Mouse (Mus musculus) gastrocnemius, postnatal 25 days (tissue): ENCODE results near the gene C530008M17Rik. TPM values are rescaled to one million over a fixed set of nuclear protein-coding genes. Genes with fewer than 3 reads are reported as not detected.

Experiments used
- DNase-seq: peaks from one replicate; pipeline ENCODE4 v3.0.0; 2022
- total RNA-seq, 2 experiments: library from RNA; stranded (reverse); gene quantifications; 1 replicate in 1 of 2; 2 replicates in 1 of 2; pipeline ENCODE4 v1.2.3; 2021

C530008M17Rik gene
- total RNA-seq, 2 experiments from 2014 or later, result 1.9 to 3.8 TPM

DNA sequence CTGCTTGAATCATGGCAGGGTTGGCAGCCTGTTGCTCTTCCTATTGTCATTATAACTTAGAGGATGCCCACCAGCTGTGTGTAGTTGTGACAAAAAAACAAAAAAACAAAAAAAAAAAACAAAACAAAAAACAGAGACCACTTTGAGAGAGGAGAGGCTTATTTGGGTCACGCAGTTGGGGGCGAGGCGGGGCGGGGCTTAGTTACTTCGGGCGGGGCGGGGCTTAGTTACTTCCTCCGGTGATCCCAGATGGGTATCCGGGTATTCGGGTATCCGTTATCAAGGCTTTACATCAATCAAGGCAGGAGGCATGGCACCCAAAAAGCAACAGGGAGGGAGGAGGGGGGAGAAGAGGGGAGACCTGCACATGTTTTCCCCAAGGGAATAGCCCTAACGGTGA is 46.3 kb downstream of the C530008M17Rik start:
- DNase-seq, result no peak

DNA sequence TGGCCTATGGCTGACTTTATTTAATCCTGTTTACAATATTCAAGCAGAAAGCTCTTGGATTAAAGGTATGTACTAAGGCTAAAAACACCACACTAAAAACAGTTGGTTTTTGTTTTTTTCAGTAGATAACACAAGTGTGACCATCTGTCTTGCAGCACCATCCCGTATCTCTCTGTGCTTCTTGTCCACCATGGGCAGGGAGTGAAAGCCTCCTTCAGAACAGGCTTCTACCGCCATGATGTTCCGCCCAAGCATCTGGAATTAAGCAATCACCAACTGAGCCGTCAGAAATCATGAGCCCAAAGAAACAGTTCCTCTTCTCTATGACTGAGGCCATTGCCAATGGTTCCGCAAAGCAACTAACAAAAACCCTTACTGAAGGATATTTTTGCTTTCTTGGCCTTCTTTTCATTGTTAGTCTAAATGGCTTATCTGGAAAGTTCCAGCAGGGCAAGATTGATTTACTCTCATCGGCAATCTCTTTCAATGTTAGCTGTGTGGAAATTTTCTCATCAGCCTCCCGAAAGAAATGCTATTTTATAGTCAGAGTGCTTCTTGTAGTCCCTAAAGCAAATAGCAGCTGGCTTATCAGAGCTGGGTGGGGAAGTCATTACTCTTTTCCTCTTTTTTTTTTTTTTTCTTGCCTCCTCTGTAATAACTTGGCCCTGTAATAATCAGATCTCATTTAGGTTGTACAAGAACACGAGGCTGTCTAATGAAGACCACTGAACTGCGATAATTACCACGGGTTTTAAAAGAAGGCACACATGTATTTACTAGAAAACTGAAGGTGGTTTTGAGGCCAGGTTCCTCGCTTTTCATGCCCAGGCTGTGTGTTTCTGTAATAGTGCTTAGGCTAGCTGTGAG is 49.2 kb downstream of the C530008M17Rik start:
- DNase-seq, result no peak

DNA sequence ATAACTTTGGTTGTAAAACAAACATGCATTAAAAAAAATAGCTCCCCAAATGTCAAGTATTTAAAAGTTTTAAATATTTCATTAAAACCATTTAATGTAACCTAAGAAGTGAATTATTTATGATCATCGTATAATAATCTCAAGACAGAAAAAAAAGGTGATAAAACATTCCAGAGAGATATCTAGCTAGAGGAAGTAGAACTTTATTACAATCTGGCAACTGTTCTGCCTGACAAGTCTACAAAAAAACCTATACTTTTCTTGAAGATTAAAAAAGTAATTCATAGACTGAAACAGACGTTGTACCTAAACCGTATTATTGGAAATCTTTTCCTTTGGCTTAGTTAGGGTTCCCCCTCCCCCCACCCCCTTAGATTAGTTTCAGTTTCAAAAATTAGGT is 50.8 kb downstream of the C530008M17Rik start:
- DNase-seq, result no peak

DNA sequence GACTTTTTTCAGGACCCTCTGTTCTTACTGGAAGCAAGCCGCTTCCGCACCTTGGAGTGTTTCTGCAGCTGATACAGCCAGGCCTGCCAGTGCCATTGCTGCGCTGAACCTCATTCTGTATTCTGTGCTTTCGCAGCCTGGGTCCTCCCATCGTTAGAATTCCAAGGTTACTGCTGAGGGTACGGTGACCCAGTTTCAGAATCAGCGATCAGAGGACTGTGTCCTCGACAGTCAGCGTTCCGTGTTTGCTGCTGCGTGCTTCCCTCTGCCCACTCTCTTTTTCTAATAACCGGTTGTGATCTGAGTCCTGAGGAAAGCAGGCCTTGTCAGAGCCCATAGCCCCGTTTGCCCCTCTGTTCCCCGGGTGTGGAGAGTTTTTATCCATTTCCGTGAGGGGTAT is 51.7 kb downstream of the C530008M17Rik start:
- DNase-seq, result no peak

DNA sequence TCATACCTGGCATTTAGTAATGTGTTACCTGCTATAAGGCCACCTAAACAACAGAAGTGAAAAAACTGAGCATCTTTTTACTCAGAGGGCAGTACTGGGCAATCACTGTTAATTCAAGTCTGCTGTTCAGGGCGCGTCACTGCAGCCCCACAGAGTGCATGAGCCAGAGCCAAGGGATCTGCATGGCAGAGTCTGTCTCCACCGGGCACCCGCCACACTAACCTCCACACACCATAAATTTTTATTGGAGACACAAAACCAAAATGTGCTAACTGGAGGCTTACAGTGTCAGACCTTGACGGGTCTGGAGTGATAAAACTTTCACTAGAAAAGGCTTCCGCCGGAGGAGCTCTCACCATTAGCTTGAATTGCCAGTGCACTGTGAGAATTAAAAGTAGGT is 57.4 kb downstream of the C530008M17Rik start:
- DNase-seq, result no peak

DNA sequence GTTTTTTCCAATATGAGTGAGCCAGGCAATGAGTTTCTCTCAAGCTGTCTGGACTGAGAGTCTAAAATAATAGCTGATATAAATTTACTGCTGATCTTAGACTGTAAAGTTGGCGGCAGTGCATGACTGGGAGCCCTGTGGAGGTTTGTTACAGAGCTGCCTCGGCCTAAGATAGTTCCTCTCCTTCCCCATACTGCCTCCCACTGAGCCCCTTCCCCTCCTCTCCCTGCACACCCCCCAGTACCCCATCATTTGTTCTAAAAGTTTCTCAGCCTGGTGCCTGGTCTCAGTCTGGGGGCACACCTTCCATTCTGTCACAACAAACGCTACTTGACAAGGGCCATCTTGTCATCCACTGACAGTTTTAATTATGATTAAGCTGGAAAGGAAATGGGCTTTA is 63.6 kb downstream of the C530008M17Rik start:
- DNase-seq, result no peak

DNA sequence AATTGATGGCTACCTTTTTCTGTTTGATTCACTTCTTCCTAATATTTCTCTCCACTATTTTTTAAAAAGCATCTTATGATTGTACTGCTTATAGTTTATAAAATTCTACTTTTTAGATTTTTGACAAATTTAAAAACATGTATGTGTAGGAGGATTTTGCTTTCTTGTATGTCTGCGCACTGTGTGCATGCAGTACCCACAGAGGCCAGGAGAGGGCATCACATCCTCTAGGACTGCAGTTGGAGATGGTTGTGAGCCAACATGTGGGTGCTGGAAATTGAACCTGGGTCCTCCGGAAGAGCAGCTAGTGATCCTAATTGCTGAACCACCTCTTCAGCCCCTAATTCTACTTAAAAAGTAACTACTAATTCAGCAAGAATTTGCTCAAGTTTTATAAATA is 68.6 kb downstream of the C530008M17Rik start:
- DNase-seq, result no peak

DNA sequence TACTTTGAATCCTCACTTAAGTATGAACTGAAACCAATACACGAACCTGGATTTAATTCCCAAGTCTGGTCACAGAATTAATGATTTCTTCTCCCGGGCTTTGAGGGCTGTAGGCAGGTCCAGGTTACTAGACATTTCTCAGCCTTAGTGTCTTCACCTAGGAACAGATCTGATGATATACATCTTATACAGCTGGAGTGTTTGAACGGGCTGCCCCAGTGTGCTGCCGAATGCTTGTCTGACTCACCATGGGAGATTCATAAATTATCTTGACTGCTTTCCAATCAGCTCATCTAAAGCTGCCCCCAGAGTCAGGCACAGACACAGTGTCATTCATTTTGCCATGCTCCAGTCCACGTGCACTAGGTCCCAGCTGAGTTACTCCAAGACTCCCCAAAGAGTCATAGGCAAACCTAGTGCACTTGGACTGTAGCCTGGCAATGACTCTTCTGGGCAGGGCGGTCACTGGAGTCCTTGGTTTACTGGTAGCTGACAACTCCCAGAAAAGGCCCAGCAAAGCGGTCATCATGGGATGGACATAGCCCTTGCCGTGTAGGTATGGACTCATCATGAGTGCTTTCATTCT is 70.3 kb downstream of the C530008M17Rik start:
- DNase-seq, result no peak

DNA sequence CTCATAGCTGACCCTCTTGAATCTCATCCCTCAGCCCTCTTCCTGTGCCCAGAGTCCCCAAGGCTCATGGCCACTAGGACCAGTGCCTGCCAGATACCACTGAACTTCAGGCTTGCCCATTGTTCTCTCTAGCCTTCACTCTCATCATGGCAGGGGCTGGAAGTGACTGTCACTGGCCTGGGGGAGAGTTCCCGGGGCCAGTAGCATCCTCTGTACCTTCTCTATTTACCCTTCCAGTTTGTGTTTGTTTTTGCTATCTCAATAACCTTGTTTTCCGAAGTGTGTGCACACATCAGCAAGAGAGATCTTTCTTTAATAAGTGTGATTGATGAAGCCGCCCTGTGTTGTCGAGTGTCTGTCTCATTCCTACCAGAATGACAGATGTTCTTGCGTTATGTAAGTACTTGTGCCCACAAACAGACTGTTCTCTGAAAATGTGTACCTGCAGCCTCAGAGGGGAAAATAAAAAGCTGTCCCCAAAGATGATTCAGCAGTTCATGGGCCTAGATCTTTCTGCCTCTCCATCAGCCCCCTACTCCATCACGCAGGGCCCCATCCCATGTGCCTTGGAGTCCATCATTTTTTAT is 76.8 kb downstream of the C530008M17Rik start:
- no peak for DNase-seq

DNA sequence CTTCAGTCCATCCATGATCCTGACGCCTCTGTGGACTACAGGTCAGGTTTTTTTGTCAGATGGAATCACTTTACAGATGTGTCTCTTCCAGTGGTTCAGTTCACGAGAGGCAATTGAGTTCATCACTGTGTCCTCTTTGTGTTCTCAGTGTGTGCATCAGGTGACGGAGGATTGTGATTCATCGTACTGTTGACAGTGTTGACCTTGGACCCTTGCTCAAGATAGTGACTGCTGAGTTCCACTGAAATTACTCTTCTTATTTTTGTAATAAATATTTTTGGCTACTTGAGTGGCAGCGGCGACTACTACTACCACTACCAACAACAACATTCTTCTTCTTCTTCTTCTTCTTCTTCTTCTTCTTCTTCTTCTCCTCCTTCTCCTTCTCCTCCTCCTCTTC is 85.2 kb downstream of the C530008M17Rik start:
- no peak for DNase-seq

DNA sequence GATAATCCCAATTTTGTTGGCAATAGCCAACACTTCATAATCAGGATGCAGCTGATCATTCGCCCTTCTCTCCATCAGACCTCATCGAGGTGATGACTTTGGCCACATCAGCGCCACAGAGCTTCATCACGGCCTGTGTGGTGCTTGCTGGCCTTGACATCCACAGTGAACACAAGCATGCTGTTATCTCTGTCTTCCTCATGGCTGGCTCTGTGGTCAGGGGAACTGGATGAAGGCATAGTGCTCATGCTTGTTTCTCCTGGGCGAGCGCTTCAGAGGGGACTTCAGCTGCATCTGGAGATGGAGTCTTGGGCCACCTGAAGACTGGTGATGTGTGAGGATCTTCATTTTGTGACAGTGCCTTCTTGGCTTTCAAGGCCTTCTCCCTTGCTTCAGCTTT is 85.8 kb downstream of the C530008M17Rik start:
- DNase-seq, result no peak

DNA sequence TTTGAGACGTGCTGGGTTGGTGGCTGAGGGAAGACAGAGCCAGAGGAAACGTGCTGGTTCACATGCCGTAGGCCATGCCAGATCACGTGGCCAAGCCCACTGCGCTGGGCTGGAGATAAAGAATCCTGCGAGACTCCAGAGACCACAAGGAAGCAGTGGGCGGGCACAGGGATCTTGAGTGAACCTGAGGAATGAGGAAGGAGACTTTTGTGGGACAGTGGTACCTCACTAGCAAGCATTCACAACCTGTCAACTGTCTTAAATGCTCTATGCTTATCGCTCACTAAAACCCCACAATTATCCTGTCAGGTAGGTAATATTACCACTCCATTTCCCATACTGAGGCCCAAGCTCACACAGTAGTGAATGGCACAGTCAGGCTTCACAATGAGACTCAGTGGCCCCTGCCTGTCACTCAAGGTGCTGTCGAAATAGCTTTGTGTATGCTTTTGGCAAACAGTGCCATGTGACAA is 88.5 kb downstream of the C530008M17Rik start:
- no peak for DNase-seq

DNA sequence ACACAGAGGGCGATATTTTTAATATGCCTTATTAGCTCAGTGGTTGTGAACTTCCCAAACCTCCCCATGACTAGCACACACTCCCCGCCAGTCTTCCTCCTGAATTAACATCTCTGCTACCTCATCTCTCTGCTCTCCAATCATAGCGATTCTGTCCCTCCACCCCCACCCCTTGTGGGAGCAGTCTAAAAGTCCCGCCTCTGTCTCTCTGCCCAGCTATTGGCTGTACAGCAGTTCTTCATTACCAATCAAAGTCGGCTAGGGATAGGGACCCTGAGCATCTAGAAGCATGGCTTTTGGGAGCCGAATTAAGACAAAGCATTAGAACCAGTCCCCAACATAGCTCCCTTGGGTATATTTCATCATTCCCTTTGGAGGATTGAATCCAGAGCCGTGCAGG is 91.5 kb downstream of the C530008M17Rik start:
- DNase-seq, result no peak

DNA sequence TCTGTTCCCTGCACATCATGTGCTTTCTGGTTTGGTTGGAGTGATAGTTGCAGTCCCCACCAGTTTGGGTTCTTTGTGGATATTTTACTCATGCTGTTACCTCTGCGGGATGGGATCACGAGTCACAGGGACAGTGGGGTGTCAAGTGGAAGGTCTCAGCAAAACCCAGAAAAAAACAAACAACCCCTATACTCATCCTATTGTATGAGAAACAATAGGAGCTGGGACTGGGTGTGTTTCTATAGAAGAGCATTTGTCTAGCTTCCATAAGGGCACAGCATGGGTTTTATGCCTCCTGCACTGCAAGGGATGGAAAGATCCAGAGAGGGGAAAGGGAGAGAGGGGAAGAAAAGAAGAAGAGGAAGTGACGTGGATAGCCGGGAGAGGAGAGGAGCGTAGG is 96.0 kb downstream of the C530008M17Rik start:
- no peak for DNase-seq

DNA sequence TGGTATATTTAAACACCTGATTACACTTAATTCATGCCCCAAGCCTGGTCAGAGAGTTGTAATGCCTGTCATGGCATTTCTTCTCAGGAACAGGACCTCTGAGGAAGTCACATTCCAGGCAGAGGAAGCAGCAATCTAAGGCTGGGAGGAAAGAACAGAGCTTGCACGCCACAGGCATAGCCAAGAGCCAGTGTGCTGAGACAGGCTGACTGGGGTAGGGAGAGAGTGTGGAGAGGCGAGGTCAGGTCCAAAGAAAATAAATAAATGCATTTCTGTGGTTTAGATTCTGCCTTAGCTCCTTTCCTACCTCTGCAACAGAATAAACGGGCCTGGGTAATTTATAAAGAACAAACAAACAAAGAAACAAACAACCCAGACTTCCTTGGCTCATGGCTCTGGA is 104.0 kb downstream of the C530008M17Rik start:
- DNase-seq, result no peak

DNA sequence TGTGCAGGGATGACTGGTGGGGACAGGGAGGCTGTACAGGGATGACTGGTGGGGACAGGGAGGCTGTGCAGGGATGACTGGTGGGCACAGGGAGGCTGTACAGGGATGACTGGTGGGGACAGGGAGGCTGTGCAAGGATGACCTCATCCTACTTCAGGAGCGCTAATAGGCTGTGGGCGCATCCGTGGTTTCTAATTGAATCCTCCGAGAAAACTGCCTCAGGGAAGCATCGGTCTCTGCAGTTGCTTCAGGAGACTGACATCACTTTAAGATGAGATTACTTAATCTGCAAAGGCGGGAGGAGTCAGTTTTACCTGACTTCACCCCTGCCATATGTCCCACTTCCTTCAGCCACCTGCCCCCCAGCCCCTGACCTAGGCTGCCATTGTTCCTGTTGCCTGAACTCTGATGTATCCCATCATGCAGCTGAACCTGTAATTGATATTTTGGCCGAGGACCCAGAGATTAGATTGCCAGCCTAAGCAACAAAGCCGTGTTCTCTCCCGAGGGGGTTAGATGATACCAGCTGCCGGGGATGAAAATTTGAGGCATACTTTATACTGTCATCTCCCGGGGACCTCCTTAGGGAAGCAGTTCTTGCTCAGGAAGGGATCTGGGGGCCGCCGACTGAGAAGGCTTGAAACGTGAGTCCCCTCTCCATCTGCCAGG is 105.9 kb downstream of the C530008M17Rik start:
- DNase-seq, result no peak

DNA sequence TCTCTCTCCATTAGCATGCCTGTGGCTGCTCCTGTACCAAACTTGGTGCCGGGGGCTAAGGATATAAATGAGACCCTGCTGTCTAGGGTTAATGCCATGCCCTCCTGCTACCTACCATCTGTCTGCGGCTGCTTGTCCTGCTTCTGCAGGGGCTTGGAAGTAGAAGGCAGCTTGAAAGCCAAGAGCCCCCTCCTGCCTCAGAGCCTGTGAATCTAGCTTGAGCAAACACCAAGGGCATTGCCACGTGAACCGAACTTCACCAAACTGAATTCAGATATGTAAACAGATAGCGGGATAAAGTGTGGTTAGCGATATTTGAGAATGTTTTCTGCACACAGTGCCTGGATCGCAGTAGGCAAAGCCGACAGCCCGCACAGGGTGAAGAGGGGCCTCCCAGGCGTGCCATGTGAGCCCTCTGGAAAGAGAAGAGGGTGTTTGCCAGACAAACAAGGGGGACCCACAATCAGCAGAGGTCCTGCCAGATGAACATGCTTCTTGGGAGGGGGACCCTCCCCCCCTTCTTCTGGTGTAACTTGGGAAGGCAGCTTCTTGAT is 106.9 kb downstream of the C530008M17Rik start:
- no peak for DNase-seq

DNA sequence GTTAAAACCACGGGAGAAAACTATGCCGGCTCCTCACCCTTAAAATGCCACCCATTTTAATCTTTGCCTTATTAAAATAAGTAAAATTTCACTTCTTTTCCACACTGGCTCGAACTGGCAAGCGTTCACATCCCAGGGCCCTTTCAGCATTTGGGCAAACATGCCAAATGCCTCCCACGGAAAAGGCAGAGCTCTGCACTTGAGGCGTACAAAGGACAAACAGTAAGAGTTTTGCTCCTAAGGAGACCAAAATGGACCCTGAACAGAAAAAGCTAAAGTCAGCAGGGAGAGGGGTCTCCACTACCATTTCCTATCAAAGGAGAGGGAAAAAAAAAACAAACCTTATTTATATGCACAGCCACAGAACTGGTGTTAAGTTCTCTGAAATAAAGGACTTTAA is 107.4 kb downstream of the C530008M17Rik start:
- DNase-seq, result no peak

DNA sequence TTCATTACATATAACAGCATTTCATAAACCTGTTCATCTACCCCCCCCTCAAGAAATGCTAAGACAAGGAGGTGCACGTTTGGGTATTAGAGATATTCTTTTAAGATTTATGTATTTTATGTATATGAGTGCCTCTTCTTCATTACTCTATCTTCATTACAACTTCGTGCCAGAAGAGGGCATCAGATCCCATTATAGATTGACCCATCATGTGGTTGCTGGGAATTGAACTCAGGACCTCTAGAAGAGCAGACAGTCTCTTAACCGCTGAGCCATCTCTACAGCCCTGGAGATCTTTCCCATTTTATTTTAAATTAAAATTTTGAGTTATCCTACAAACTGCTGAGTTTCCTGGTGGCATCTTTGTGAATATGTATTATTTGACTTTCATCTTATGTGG is 112.7 kb downstream of the C530008M17Rik start:
- DNase-seq, result no peak

DNA sequence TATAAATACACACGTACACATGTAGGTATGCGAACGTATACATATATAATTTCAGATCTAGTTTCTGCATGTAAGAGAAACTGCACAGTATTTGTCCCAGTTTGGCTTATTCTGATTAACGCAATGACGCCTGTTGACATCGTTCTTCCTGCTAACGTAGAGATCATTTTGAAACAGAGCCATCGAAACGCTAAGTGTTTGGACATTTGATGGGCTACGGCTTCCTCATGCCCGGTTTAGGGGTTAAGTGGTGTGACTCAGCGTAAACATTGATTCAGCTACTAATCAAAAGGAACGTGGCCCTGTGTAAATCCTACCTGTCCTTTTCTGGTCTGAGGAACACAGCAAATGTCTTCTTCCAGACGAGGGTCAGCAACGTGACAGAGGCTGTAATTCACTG is 113.3 kb downstream of the C530008M17Rik start:
- DNase-seq, result no peak

DNA sequence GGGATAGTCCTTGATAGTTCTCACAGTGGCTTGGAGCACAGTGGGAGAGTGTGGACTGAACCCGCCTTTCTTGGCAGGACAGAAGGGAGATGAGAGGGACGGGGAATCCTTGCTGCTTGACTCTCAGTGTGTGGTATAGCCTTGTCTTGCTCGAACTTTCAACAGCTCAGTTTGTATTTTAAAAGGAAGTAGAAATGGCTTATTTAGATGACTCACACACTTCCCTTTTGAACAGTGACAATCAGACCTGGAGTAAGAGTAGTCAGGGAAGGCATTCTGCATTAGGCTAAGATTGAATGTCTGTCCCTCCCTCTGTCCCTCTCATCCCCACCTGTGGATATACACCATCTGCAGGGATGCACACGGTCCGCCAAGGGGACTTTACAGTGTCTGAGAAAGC is 115.1 kb downstream of the C530008M17Rik start:
- DNase-seq, result no peak

DNA sequence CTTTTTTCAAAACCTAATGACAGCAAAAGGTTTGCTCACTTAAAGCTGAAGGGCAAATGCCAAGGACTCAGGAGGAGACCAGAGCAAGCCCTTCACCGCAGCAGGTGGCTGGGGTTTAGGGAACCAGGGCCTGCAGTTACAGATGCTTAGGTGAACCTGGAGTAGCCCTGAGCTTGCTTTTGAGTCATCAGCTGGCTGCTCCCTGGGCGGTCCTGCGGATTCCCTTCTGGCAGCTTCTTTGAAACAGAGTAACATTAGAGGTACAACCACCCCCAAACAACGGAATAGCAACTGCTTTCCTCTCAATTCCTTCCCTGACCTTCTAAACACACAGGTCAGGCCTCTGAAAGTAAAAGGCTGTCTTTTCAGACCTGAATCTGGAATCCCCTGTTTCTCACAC is 116.5 kb downstream of the C530008M17Rik start:
- no peak for DNase-seq
